In the genomic region with DNA sequence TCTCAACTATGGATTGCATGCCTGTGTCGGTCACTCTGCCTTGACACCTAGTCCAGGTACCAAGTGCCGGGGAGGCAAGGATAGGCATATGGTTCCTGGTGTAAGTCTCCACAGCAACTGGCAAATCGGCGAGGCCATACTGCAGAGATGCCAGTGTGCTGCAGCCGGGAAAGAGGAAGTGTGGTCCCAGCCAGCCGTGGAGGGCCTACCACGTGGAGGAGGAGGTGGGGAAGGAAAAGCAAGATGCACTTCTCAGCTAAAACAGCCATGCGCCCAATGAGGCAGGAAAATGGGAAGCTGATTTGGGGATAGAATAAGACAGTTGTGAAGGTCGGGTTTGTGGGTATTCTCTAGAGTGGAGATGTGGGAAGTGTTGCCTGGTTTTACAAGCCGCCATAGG, we compare ENCODE assay signal across 17 mouse cellular contexts.
DNase-seq lines count a peak whose midpoint lies in the region; ATAC-seq and TF ChIP-seq lines count a peak whose summit lies in the region.
"Had no signal": no experiment of that assay in that cellular context is flagged by ENCODE, and none has a peak within 500 bp of the region (broad histone marks: within the 10 kb centered on the region; RNA-seq: fewer than 3 reads in every experiment).

No protein-coding gene starts in this region.

- no peak for ATAC-seq in liver, embryonic 13.5 days (ENCODE audit: low read depth)
- ATAC-seq in hindbrain, postnatal 0 days: no peak
- ATAC-seq: forebrain, embryonic 14.5 days; midbrain, embryonic 13.5 days had no signal

- intact Hi-C loops in gastrocnemius, postnatal 14 days (cut with DNase I; ENCODE audit: low total_unique reads): no loop called here

- peak overlapping the region; percentile 26; the same call in 1 of the 2 replicates for H3K9ac ChIP-seq in liver, embryonic 13.5 days
- no peak overlapping the region for H3K9ac ChIP-seq in hindbrain, postnatal 0 days (replicated peaks; ENCODE audit: low read length)
- H3K9ac ChIP-seq: hindbrain, embryonic 13.5 days; liver, embryonic 14.5 days; midbrain, embryonic 13.5 days had no signal

- no peak for TF ChIP-seq CTCF in hindbrain, postnatal 0 days (IDR thresholded peaks at IDR 0.05; ENCODE audit: low read depth)

- no peak overlapping the region for H3K4me3 ChIP-seq in liver, embryonic 13.5 days (replicated peaks)
- H3K4me3 ChIP-seq in hindbrain, postnatal 0 days (ENCODE audit: low read length): no peak overlapping the region
- H3K4me3 ChIP-seq: heart, embryonic 10.5 days; hindbrain, embryonic 13.5 days; midbrain, embryonic 13.5 days had no signal

- peak; percentile 45 for DNase-seq in lung, postnatal 36 days
- no peak for DNase-seq in lung, postnatal 25 days (ENCODE audit: low spot score)
- DNase-seq in MEL-GATA-1-ER (ENCODE audit: extremely low read depth, low read depth): peak; percentile 84
- DNase-seq in liver, embryonic 13.5 days: no peak
- DNase-seq in splenic B cell, adult 2 months (ENCODE audit: low read depth, low spot score): peak; percentile 63
- no peak for DNase-seq in hindbrain, postnatal 0 days (ENCODE audit: low spot score)
- DNase-seq in gastrocnemius, postnatal 14 days: no peak
- DNase-seq: cerebellum, adult 2 months; embryo, embryonic 11 days; kidney, adult 8-10 months; right cerebral cortex, postnatal 14 days; thymus, postnatal 14 days had no signal

- H3K27me3 ChIP-seq in liver, embryonic 13.5 days: no peaks in the 10 kb centered on the region
- no peaks in the 10 kb centered on the region for H3K27me3 ChIP-seq in splenic B cell, adult 2 months (ENCODE audit: control insufficient read depth, insufficient read depth, low read length, poor library complexity, severe bottlenecking)
- H3K27me3 ChIP-seq in hindbrain, postnatal 0 days (ENCODE audit: insufficient read depth, low read length): no peaks in the 10 kb centered on the region
- H3K27me3 ChIP-seq: hindbrain, embryonic 13.5 days; midbrain, embryonic 13.5 days had no signal

- no peak overlapping the region for H3K4me2 ChIP-seq in liver, embryonic 13.5 days
- H3K4me2 ChIP-seq in hindbrain, postnatal 0 days (ENCODE audit: low read depth, low read length): no peak overlapping the region
- H3K4me2 ChIP-seq: hindbrain, embryonic 13.5 days; midbrain, embryonic 13.5 days had no signal

- peak overlapping the region; percentile 48 for H3K27ac ChIP-seq in liver, embryonic 13.5 days
- no peak overlapping the region for H3K27ac ChIP-seq in hindbrain, postnatal 0 days
- H3K27ac ChIP-seq: heart, embryonic 10.5 days; hindbrain, embryonic 13.5 days; liver, embryonic 14.5 days; midbrain, embryonic 13.5 days had no signal

- 32% methylated on average over 10 of the region's 10 CpGs for WGBS in liver, embryonic 13.5 days (ENCODE audit: insufficient replicate concordance)
- 82% methylated on average over 10 of the region's 10 CpGs for WGBS in hindbrain, postnatal 0 days

- H3K36me3 ChIP-seq in liver, embryonic 13.5 days: no peaks in the 10 kb centered on the region
- H3K36me3 ChIP-seq in splenic B cell, adult 2 months (ENCODE audit: control insufficient read depth, insufficient read depth, low read length, poor library complexity, severe bottlenecking): 0 out of 2 replicates have a peak, but pooled peaks cover 3% of the 10 kb centered on the region
- no peaks in the 10 kb centered on the region for H3K36me3 ChIP-seq in hindbrain, postnatal 0 days (ENCODE audit: insufficient read depth, low read length)
- H3K36me3 ChIP-seq: heart, embryonic 10.5 days; hindbrain, embryonic 13.5 days; midbrain, embryonic 13.5 days had no signal

- H3K9me3 ChIP-seq in liver, embryonic 13.5 days (replicated peaks): no peaks in the 10 kb centered on the region
- no peaks in the 10 kb centered on the region for H3K9me3 ChIP-seq in hindbrain, postnatal 0 days (ENCODE audit: low read length)
- H3K9me3 ChIP-seq: heart, embryonic 10.5 days; hindbrain, embryonic 13.5 days; midbrain, embryonic 13.5 days had no signal

- peaks cover 71% of the 10 kb centered on the region for H3K4me1 ChIP-seq in liver, embryonic 13.5 days (replicated peaks)
- peaks cover 4% of the 10 kb centered on the region; the same call in 1 of the 2 replicates for H3K4me1 ChIP-seq in hindbrain, postnatal 0 days (ENCODE audit: insufficient read depth, low read length)
- H3K4me1 ChIP-seq: hindbrain, embryonic 13.5 days had no signal

Comparison
In these comparisons a context has a peak if more than half of its experiments do, and no peak if none do; other contexts are left out.
1. DNase-seq: peak in lung, postnatal 36 days (single experiment), MEL-GATA-1-ER (single experiment) and splenic B cell, adult 2 months (single experiment); none in lung, postnatal 25 days (single experiment), liver, embryonic 13.5 days (single experiment), hindbrain, postnatal 0 days (single experiment) and gastrocnemius, postnatal 14 days (single experiment).